Mouse (Mus musculus) layer of hippocampus, postnatal 25 days (tissue): Measurements from ENCODE around the gene Hoxb9. TPM values are rescaled to one million over a fixed set of nuclear protein-coding genes. Genes with fewer than 3 reads are reported as not detected.

Source experiments
- DNase-seq, 2 experiments: peaks; one replicate each; pipeline ENCODE4 v3.0.0; 2022; ENCODE audit warnings: mixed read lengths in 2 of 2, low spot score in 1 of 2; ENCODE audit errors: extremely low spot score in 1 of 2
- total RNA-seq, 2 experiments: library from RNA; stranded (reverse); gene quantifications; 2 replicates each; pipeline ENCODE4 v1.2.3; 2021

The Hoxb9 gene
- total RNA-seq, 2 experiments from 2014 or later: not detected

GRCm38 (mm10) chr11:96265954-96266353, 5.3 kb upstream of the Hoxb9 start:
- no peak for DNase-seq

GRCm38 (mm10) chr11:96267021-96267920, 4.0 kb upstream of the Hoxb9 start:
- no peak for DNase-seq

GRCm38 (mm10) chr11:96268031-96268745, 3.1 kb upstream of the Hoxb9 start:
- no peak for DNase-seq

GRCm38 (mm10) chr11:96269869-96270268, 1.4 kb upstream of the Hoxb9 start:
- no peak for DNase-seq

- no peak for DNase-seq
Measured at GRCm38 (mm10) chr11:96271541-96272011, 319 bp downstream of the Hoxb9 start.

- DNase-seq: no peak
Measured at GRCm38 (mm10) chr11:96272024-96272921, 1.0 kb downstream of the Hoxb9 start.

- DNase-seq: no peak
Measured at GRCm38 (mm10) chr11:96274428-96274827, 3.2 kb downstream of the Hoxb9 start.

- DNase-seq: no peak
Measured at GRCm38 (mm10) chr11:96275896-96276295, 4.6 kb downstream of the Hoxb9 start.

- DNase-seq: no peak
Measured at GRCm38 (mm10) chr11:96277151-96278044, 6.1 kb downstream of the Hoxb9 start.

- DNase-seq: no peak
Measured at GRCm38 (mm10) chr11:96278324-96278723, 7.1 kb downstream of the Hoxb9 start.

- DNase-seq: peak; percentile 71 to 91
Measured at GRCm38 (mm10) chr11:96278773-96279172, 7.5 kb downstream of the Hoxb9 start.

GRCm38 (mm10) chr11:96279421-96280233, 8.4 kb downstream of the Hoxb9 start:
- no peak for DNase-seq

GRCm38 (mm10) chr11:96280399-96281378, 9.4 kb downstream of the Hoxb9 start:
- DNase-seq: no peak

GRCm38 (mm10) chr11:96281396-96281795, 10.1 kb downstream of the Hoxb9 start:
- DNase-seq: no peak

GRCm38 (mm10) chr11:96281855-96282570, 10.8 kb downstream of the Hoxb9 start, which contains the start of gene Hoxb8:
Gene Hoxb8, plus strand, starts transcription at chr11:96281905.
- DNase-seq: no peak

- no peak for DNase-seq
Measured at GRCm38 (mm10) chr11:96282795-96283430, 11.7 kb downstream of the Hoxb9 start.
